31 mouse cellular contexts compared by ENCODE assay signal in the genomic region with DNA sequence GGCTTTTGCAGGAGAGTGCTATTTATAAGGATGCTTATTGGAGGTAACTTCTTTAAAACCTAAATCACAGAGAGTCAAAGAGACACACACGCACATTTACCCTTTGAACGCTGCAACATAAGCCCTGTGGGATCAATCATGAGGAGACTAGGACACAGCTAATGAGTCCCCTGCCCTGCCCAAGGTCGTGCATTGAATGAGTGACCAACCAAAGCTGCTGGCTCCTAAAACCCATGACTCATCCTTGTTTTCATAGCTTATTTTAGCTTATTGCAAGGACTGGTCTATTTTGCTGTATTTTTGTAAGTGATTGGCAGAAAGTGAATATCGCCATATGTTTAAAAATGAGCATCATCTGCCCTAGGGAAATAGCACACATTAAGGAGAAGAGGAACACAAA. TPM values are rescaled to one million over a fixed set of nuclear protein-coding genes. Genes with fewer than 3 reads are reported as not detected.
DNase-seq lines count a peak whose midpoint lies in the region; ATAC-seq and TF ChIP-seq lines count a peak whose summit lies in the region.
"Had no signal": no experiment of that assay in that cellular context is flagged by ENCODE, and none has a peak within 500 bp of the region (broad histone marks: within the 10 kb centered on the region; RNA-seq: fewer than 3 reads in every experiment).

No protein-coding gene starts in this region.

- 0 out of 2 replicates have a peak, but pooled peaks have one; percentile 12 for ATAC-seq in forebrain, postnatal 0 days
- no peak for ATAC-seq in forebrain, embryonic 16.5 days
- ATAC-seq: forebrain, embryonic 15.5 days; hindbrain, postnatal 0 days; intestine, embryonic 15.5 days; midbrain, embryonic 16.5 days; Patski had no signal

- no peak overlapping the region for H3K9ac ChIP-seq in forebrain, postnatal 0 days
- H3K9ac ChIP-seq in forebrain, embryonic 16.5 days (replicated peaks; ENCODE audit: low read depth, low read length) = no peak overlapping the region
- H3K9ac ChIP-seq: embryonic facial prominence, embryonic 12.5 days; forebrain, embryonic 15.5 days; hindbrain, embryonic 12.5 days; intestine, embryonic 15.5 days; limb, embryonic 12.5 days; lung, embryonic 15.5 days had no signal

- H3K9me3 ChIP-seq in forebrain, postnatal 0 days (ENCODE audit: low read length) = no peaks in the 10 kb centered on the region
- no peaks in the 10 kb centered on the region for H3K9me3 ChIP-seq in forebrain, embryonic 16.5 days (ENCODE audit: control insufficient read depth, low read length)
- H3K9me3 ChIP-seq: embryonic facial prominence, embryonic 12.5 days; forebrain, embryonic 15.5 days; hindbrain, embryonic 12.5 days; intestine, embryonic 15.5 days; limb, embryonic 12.5 days; lung, embryonic 15.5 days; midbrain, embryonic 10.5 days had no signal

- no peak overlapping the region for H3K4me3 ChIP-seq in forebrain, postnatal 0 days (ENCODE audit: low read depth, low read length)
- H3K4me3 ChIP-seq in forebrain, embryonic 16.5 days (replicated peaks; ENCODE audit: low read length) = no peak overlapping the region
- H3K4me3 ChIP-seq: embryonic facial prominence, embryonic 12.5 days; forebrain, embryonic 15.5 days; hindbrain, embryonic 12.5 days; intestine, embryonic 15.5 days; limb, embryonic 12.5 days; lung, embryonic 15.5 days; midbrain, embryonic 10.5 days had no signal

- no peaks in the 10 kb centered on the region for H3K27me3 ChIP-seq in forebrain, postnatal 0 days (ENCODE audit: insufficient read depth, low read length)
- no peaks in the 10 kb centered on the region for H3K27me3 ChIP-seq in forebrain, embryonic 16.5 days (replicated peaks; ENCODE audit: control insufficient read depth, insufficient read depth, low read length)
- H3K27me3 ChIP-seq: embryonic facial prominence, embryonic 12.5 days; forebrain, embryonic 15.5 days; hindbrain, embryonic 12.5 days; intestine, embryonic 15.5 days; limb, embryonic 12.5 days; lung, embryonic 15.5 days had no signal

- DNase-seq in forebrain, postnatal 0 days = no peak
- DNase-seq in 416B (ENCODE audit: low read depth) = peak; percentile 23
- peak; percentile 63 for DNase-seq in adrenal gland, adult 8-10 months
- DNase-seq in brain, adult 2 months (ENCODE audit: low read depth, low spot score) = peak; percentile 35
- no peak for DNase-seq in kidney, postnatal 14 days
- no peak for DNase-seq in ovary, postnatal 36 days (ENCODE audit: low spot score)
- DNase-seq: B cell, adult 2 months; cerebellum, adult 11 months; cerebellum, adult 9-11 months; embryo, embryonic 11 days; gastrocnemius, postnatal 14 days; heart, postnatal 36 days; kidney, adult 2 months; kidney, postnatal 4 days; layer of hippocampus, adult 9-11 months; right cerebral cortex, postnatal 4 days; thymus, adult 2 months; thymus, postnatal 4 days had no signal

- H3K4me2 ChIP-seq in forebrain, postnatal 0 days (ENCODE audit: low read depth) = no peak overlapping the region
- H3K4me2 ChIP-seq in forebrain, embryonic 16.5 days (ENCODE audit: low read length) = no peak overlapping the region
- H3K4me2 ChIP-seq: embryonic facial prominence, embryonic 12.5 days; forebrain, embryonic 15.5 days; heart, embryonic 11.5 days; hindbrain, embryonic 12.5 days; intestine, embryonic 15.5 days; limb, embryonic 12.5 days; lung, embryonic 15.5 days had no signal

- H3K27ac ChIP-seq in forebrain, postnatal 0 days (ENCODE audit: low read depth, low read length) = no peak overlapping the region
- no peak overlapping the region for H3K27ac ChIP-seq in forebrain, embryonic 16.5 days (ENCODE audit: low read length)
- H3K27ac ChIP-seq: embryonic facial prominence, embryonic 12.5 days; forebrain, embryonic 15.5 days; hindbrain, embryonic 12.5 days; hindbrain, postnatal 0 days; intestine, embryonic 15.5 days; limb, embryonic 12.5 days; lung, embryonic 15.5 days; midbrain, embryonic 10.5 days; stomach, postnatal 0 days had no signal

- H3K36me3 ChIP-seq in forebrain, postnatal 0 days (ENCODE audit: insufficient read depth) = no peaks in the 10 kb centered on the region
- H3K36me3 ChIP-seq in forebrain, embryonic 16.5 days (ENCODE audit: control insufficient read depth, insufficient read depth) = no peaks in the 10 kb centered on the region
- H3K36me3 ChIP-seq: embryonic facial prominence, embryonic 12.5 days; forebrain, embryonic 15.5 days; hindbrain, embryonic 12.5 days; intestine, embryonic 15.5 days; limb, embryonic 12.5 days; lung, embryonic 15.5 days; midbrain, embryonic 10.5 days had no signal

- no peak for TF ChIP-seq CTCF in forebrain, postnatal 0 days (IDR thresholded peaks at IDR 0.05; ENCODE audit: low read depth)

- WGBS in forebrain, postnatal 0 days = 47% methylated on average over 4 of the region's 4 CpGs
- 48% methylated on average over 4 of the region's 4 CpGs for WGBS in forebrain, embryonic 16.5 days

- no peaks in the 10 kb centered on the region for H3K4me1 ChIP-seq in forebrain, postnatal 0 days (ENCODE audit: insufficient read depth)
- peaks cover 4% of the 10 kb centered on the region; the same call in 1 of the 2 replicates for H3K4me1 ChIP-seq in forebrain, embryonic 16.5 days (replicated peaks; ENCODE audit: control insufficient read depth, insufficient read depth, low read length)
- H3K4me1 ChIP-seq: embryonic facial prominence, embryonic 12.5 days; hindbrain, embryonic 12.5 days; intestine, embryonic 15.5 days; limb, embryonic 12.5 days; lung, embryonic 15.5 days; midbrain, embryonic 10.5 days had no signal

RNA-seq across cellular contexts. Expression of gene Rbm26, which starts 17.6 kb away (rescaled TPM):
- 44.9 and 65.0 TPM in 2 replicates for total RNA-seq in forebrain, postnatal 0 days (2014; rRNA removed)
- polyA plus RNA-seq in forebrain, postnatal 0 days (2015; fragmentation: Nextera tagmentation; extraction: Ambion mirVana) = 15.9 and 24.3 TPM in 2 replicates
- polyA plus RNA-seq in forebrain, embryonic 16.5 days (2015; fragmentation: Nextera tagmentation; extraction: Ambion mirVana) = 32.2 and 38.2 TPM in 2 replicates
- 10 to 100 TPM; 40.0 to 69.5 (median 47.2) TPM for total RNA-seq in adrenal gland, adult 8-10 months (2022)

Comparison
In these comparisons a context has a peak if more than half of its experiments do, and no peak if none do; other contexts are left out.
1. DNase-seq: peak in 416B (single experiment), adrenal gland, adult 8-10 months (single experiment) and brain, adult 2 months (single experiment); none in forebrain, postnatal 0 days (single experiment), kidney, postnatal 14 days (single experiment) and ovary, postnatal 36 days (single experiment).